Mouse (Mus musculus) midbrain, embryonic 15.5 days (tissue): ENCODE data around the gene Slc15a5. TPM values are rescaled to one million over a fixed set of nuclear protein-coding genes. Genes with fewer than 3 reads are reported as not detected.

Experiments used
- ATAC-seq: fragments of 200-750 bp; cut with Nextera tagmentation; replicated peaks from 2 replicates; pipeline ENCODE4 v1.8.0; 2017; ENCODE audit warnings: moderate TSS enrichment
- H3K27ac ChIP-seq: fragments of 300-500 bp; sonication (generic); 2 replicates; pipeline ENCODE4 v1.5.1; 2015; ENCODE audit warnings: mild to moderate bottlenecking, inconsistent platforms
- H3K27me3 ChIP-seq: fragments of 300-500 bp; sonication (generic); replicated peaks from 2 replicates; pipeline ENCODE4 v1.6.1; 2015; ENCODE audit warnings: inconsistent platforms
- H3K36me3 ChIP-seq: fragments of 300-500 bp; sonication (generic); replicated peaks from 2 replicates; pipeline ENCODE4 v1.6.1; 2015; ENCODE audit warnings: inconsistent platforms
- H3K4me1 ChIP-seq: fragments of 300-500 bp; sonication (generic); 2 replicates; pipeline ENCODE4 v1.6.1; 2015; ENCODE audit warnings: inconsistent platforms
- H3K4me2 ChIP-seq: fragments of 300-500 bp; sonication (generic); 2 replicates; pipeline ENCODE4 v1.6.1; 2015; ENCODE audit warnings: inconsistent platforms, mild to moderate bottlenecking, moderate library complexity
- H3K4me3 ChIP-seq: fragments of 300-500 bp; sonication (generic); 2 replicates; pipeline ENCODE4 v1.5.1; 2015; ENCODE audit warnings: mild to moderate bottlenecking, inconsistent platforms
- H3K9ac ChIP-seq: fragments of 300-500 bp; sonication (generic); 2 replicates; pipeline ENCODE4 v1.6.1; 2015; ENCODE audit warnings: mild to moderate bottlenecking, inconsistent platforms
- H3K9me3 ChIP-seq: fragments of 300-500 bp; sonication (generic); 2 replicates; pipeline ENCODE4 v1.6.1; 2016; ENCODE audit warnings: inconsistent platforms
- WGBS: fragments of 180-500 bp; shearing (Covaris S2); methylation state at CpG from one replicate; pipeline ENCODE4 v1.1.7; 2015; ENCODE audit warnings: mixed read lengths; 5-methylcytosine and 5-hydroxymethylcytosine counted together
- polyA plus RNA-seq: library from polyadenylated mRNA; unstranded; fragments of >200 nt; fragmentation: Nextera tagmentation; extraction: Ambion mirVana; gene quantifications from 2 replicates; pipeline ENCODE4 v1.2.1, GENCODE M21; 2015

Slc15a5 gene
- polyA plus RNA-seq, 1 experiment from 2014 or later: not detected

- no peak overlapping the region for H3K9ac ChIP-seq
- H3K9me3 ChIP-seq: no peaks in the 10 kb centered on the region
- no peaks in the 10 kb centered on the region for H3K4me1 ChIP-seq
- whole genome bisulfite sequencing: 52% methylated on average over 19 of the region's 19 CpGs
- H3K4me3 ChIP-seq: no peak overlapping the region
- no peaks in the 10 kb centered on the region for H3K36me3 ChIP-seq
- ATAC-seq: 0 out of 2 replicates have a peak, but pooled peaks have one; percentile 52
- peak overlapping the region; percentile 3; the same call in 1 of the 2 replicates for H3K4me2 ChIP-seq
- H3K27ac ChIP-seq: no peak overlapping the region
- no peaks in the 10 kb centered on the region for H3K27me3 ChIP-seq
Measured at GRCm38 (mm10) chr6:137982195-137982737, 97.5 kb downstream of the Slc15a5 start.

GRCm38 (mm10) chr6:137980905-137981696, 98.6 kb downstream of the Slc15a5 start:
- Histone ChIP-seq H3K27me3 (no peaks in the 10 kb centered on the region), H3K4me3 (no peak overlapping the region), H3K36me3 (no peaks in the 10 kb centered on the region), H3K9me3 (no peaks in the 10 kb centered on the region), H3K4me2 (no peak overlapping the region), H3K9ac (no peak overlapping the region), H3K4me1 (no peaks in the 10 kb centered on the region), H3K27ac (no peak overlapping the region)
- 80% methylated on average over 10 of the region's 10 CpGs for WGBS
- ATAC-seq: no peak; the same call in 1 of the 2 replicates

GRCm38 (mm10) chr6:137980413-137980812, 99.3 kb downstream of the Slc15a5 start:
- Histone ChIP-seq H3K4me3 (no peak overlapping the region), H3K4me1 (no peaks in the 10 kb centered on the region), H3K9ac (no peak overlapping the region), H3K4me2 (no peak overlapping the region), H3K27ac (no peak overlapping the region), H3K36me3 (no peaks in the 10 kb centered on the region), H3K27me3 (no peaks in the 10 kb centered on the region), H3K9me3 (no peaks in the 10 kb centered on the region)
- 73% methylated on average over 8 of the region's 8 CpGs for WGBS
- ATAC-seq: no peak

- Histone ChIP-seq H3K27me3 (no peaks in the 10 kb centered on the region), H3K4me1 (no peaks in the 10 kb centered on the region), H3K9ac (no peak overlapping the region), H3K4me3 (no peak overlapping the region), H3K36me3 (no peaks in the 10 kb centered on the region), H3K4me2 (no peak overlapping the region), H3K9me3 (no peaks in the 10 kb centered on the region), H3K27ac (no peak overlapping the region)
- 0 out of 2 replicates have a peak, but pooled peaks have one; percentile 52 for ATAC-seq
- 39% methylated on average over 12 of the region's 12 CpGs for WGBS
Measured at GRCm38 (mm10) chr6:137979802-137980201, 99.9 kb downstream of the Slc15a5 start.

GRCm38 (mm10) chr6:137976021-137976420, 103.7 kb downstream of the Slc15a5 start:
- no peak overlapping the region for H3K4me3 ChIP-seq
- H3K4me1 ChIP-seq: no peaks in the 10 kb centered on the region
- no peak for ATAC-seq
- H3K27me3 ChIP-seq: no peaks in the 10 kb centered on the region
- H3K9ac ChIP-seq: no peak overlapping the region
- H3K27ac ChIP-seq: no peak overlapping the region
- WGBS: 69% methylated on average over 3 of the region's 3 CpGs
- H3K4me2 ChIP-seq: no peak overlapping the region
- H3K9me3 ChIP-seq: no peaks in the 10 kb centered on the region
- H3K36me3 ChIP-seq: no peaks in the 10 kb centered on the region

- Histone ChIP-seq H3K27ac (no peak overlapping the region), H3K4me3 (no peak overlapping the region), H3K27me3 (no peaks in the 10 kb centered on the region), H3K4me1 (no peaks in the 10 kb centered on the region), H3K9ac (no peak overlapping the region), H3K36me3 (no peaks in the 10 kb centered on the region), H3K4me2 (no peak overlapping the region), H3K9me3 (no peaks in the 10 kb centered on the region)
- no peak for ATAC-seq
- 81% methylated on average over 7 of the region's 7 CpGs for WGBS
Measured at GRCm38 (mm10) chr6:137963703-137964102, 116.0 kb downstream of the Slc15a5 start.

- ATAC-seq: no peak
- Histone ChIP-seq H3K9me3 (no peaks in the 10 kb centered on the region), H3K4me2 (no peak overlapping the region), H3K9ac (no peak overlapping the region), H3K27ac (no peak overlapping the region), H3K4me3 (no peak overlapping the region), H3K4me1 (no peaks in the 10 kb centered on the region), H3K36me3 (no peaks in the 10 kb centered on the region), H3K27me3 (no peaks in the 10 kb centered on the region)
- WGBS: 71% methylated on average over 4 of the region's 4 CpGs
Measured at GRCm38 (mm10) chr6:137962836-137963235, 116.9 kb downstream of the Slc15a5 start.

- H3K27ac ChIP-seq: no peak overlapping the region
- H3K4me3 ChIP-seq: no peak overlapping the region
- ATAC-seq: no peak
- 86% methylated on average over 4 of the region's 4 CpGs for WGBS
- H3K4me2 ChIP-seq: no peak overlapping the region
- no peaks in the 10 kb centered on the region for H3K4me1 ChIP-seq
- no peak overlapping the region for H3K9ac ChIP-seq
- H3K36me3 ChIP-seq: no peaks in the 10 kb centered on the region
- H3K9me3 ChIP-seq: no peaks in the 10 kb centered on the region
- H3K27me3 ChIP-seq: no peaks in the 10 kb centered on the region
Measured at GRCm38 (mm10) chr6:137960023-137960778, 119.5 kb downstream of the Slc15a5 start.

GRCm38 (mm10) chr6:137957630-137958029, 122.1 kb downstream of the Slc15a5 start:
- no peak overlapping the region for H3K27ac ChIP-seq
- no peaks in the 10 kb centered on the region for H3K36me3 ChIP-seq
- WGBS: 80% methylated on average over 6 of the region's 6 CpGs
- H3K4me3 ChIP-seq: no peak overlapping the region
- H3K27me3 ChIP-seq: no peaks in the 10 kb centered on the region
- no peaks in the 10 kb centered on the region for H3K4me1 ChIP-seq
- 0 out of 2 replicates have a peak, but pooled peaks have one; percentile 50 for ATAC-seq
- H3K4me2 ChIP-seq: no peak overlapping the region
- H3K9me3 ChIP-seq: no peaks in the 10 kb centered on the region
- H3K9ac ChIP-seq: no peak overlapping the region

GRCm38 (mm10) chr6:137956783-137957429, 122.8 kb downstream of the Slc15a5 start:
- Histone ChIP-seq H3K9me3 (no peaks in the 10 kb centered on the region), H3K4me1 (no peaks in the 10 kb centered on the region), H3K27me3 (no peaks in the 10 kb centered on the region), H3K4me2 (peak overlapping the region; percentile 27), H3K36me3 (no peaks in the 10 kb centered on the region), H3K27ac (no peak overlapping the region), H3K4me3 (no peak overlapping the region), H3K9ac (no peak overlapping the region)
- ATAC-seq: peak; percentile 78
- WGBS: 14% methylated on average over 17 of the region's 17 CpGs

GRCm38 (mm10) chr6:137946520-137946919, 133.2 kb downstream of the Slc15a5 start:
- no peaks in the 10 kb centered on the region for H3K9me3 ChIP-seq
- H3K4me3 ChIP-seq: no peak overlapping the region
- H3K4me2 ChIP-seq: no peak overlapping the region
- ATAC-seq: no peak
- no peaks in the 10 kb centered on the region for H3K36me3 ChIP-seq
- H3K27me3 ChIP-seq: no peaks in the 10 kb centered on the region
- no peaks in the 10 kb centered on the region for H3K4me1 ChIP-seq
- H3K9ac ChIP-seq: no peak overlapping the region
- H3K27ac ChIP-seq: no peak overlapping the region
- WGBS: 63% methylated on average over 10 of the region's 10 CpGs
